Mouse (Mus musculus) layer of hippocampus, adult 8-10 months (tissue): ENCODE results near the gene Lrp11. TPM values are rescaled to one million over a fixed set of nuclear protein-coding genes. Genes with fewer than 3 reads are reported as not detected.

Experiments
- DNase-seq, 2 experiments: peaks; one replicate each; pipeline ENCODE4 v3.0.0; 2022; ENCODE audit warnings: low spot score in 2 of 2
- total RNA-seq, 4 experiments: library from RNA; stranded (reverse); gene quantifications; 2 replicates each; pipeline ENCODE4 v1.2.4; 2022

Gene Lrp11
- total RNA-seq, 4 experiments from 2014 or later = 169 to 193 (median 176) TPM

GRCm38 (mm10) chr10:7622378-7622777 is 32.8 kb downstream of the Lrp11 start:
- no peak for DNase-seq

DNA sequence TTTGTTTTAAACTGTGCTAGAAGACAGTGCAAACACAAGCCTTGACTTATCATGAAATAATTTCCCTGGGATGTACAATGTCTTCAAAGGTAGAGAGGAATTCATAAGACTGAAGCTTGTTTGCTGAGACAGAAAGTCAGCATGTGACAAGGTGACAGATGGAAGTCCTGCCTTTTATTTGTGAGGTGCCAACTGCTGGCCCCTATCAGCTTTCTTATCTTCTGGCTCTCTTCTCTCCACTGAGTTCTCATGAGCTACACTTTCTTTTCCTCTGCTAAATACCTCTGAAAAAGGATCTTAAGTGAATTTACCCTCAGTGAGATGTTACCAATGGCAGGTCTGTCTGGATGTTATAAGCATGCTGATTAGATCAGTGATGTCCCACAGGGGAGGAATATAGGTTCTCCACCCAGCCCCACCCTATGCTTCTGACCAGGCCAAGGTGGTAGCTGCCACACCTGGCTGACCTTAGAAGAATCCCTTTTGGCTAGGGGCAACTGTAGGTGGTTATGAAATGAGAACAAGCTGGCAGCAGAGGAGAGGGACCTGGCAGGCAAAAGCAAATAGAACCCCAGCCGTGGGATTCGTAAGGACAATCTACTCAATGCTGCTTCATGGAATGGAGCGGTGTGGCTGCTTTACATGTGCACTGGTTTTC is 34.4 kb downstream of the Lrp11 start:
- no peak for DNase-seq

DNA sequence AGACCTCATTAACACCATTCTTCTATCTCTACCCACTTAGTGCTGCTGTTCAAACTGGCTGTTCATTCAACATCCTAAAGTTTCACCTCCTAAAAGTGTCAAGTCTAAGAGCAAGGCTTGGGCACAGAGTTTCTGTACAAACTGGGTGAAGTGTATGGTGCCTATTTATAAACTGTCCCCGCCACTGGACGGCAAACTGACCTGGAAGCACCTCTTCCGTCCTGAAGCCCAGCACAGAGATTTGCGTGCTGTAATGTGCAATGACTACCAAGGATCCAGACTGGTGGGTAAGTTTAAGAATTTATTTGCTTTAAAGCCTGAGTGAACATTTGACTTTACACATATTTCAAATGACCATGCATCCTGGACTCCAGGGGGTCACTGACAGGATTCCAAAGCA is 39.5 kb downstream of the Lrp11 start:
- no peak for DNase-seq

DNA sequence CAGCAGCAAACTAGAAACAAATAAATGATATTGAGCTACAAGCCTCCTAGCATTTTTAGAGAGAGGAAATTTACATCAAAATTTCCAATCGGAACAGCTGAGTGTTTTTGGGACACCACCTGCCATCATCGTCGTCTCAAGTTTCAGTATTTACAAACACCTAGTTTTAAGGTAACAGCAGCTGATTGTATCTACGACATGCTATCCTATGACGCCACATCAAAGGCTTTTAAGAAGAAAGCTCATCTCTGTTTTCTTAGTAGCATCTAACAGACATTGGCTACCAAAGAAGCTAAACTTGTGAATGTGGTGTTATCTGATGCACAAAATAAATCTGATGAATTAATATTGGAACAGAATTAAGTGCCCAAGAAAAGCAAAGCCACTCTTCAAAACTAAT is 40.7 kb downstream of the Lrp11 start:
- DNase-seq = no peak

GRCm38 (mm10) chr10:7630951-7631720 is 41.5 kb downstream of the Lrp11 start:
- DNase-seq = no peak

DNA sequence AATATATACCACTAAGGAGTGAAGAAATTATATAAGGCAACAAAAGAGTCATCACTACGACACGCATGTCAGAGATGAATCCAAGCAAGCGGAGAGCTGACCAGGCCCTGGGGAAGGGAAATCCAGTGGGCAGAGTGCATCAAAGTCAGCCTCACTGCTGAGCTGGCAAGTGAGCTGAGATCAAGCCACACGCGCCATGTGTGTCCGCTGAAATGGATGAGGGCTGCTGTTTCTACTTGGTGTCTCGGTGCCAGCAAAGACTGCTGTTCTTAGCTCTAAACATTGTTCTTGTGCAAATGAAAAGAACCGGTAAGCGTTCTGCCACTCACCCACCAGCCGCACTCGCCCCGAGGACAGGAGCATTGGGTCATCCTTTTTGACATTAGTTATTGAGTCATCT is 50.8 kb downstream of the Lrp11 start:
- no peak for DNase-seq

GRCm38 (mm10) chr10:7645911-7646310 is 56.3 kb downstream of the Lrp11 start:
- no peak for DNase-seq

- DNase-seq = no peak
These were observed 59.5 kb downstream of the Lrp11 start for GRCm38 (mm10) chr10:7649059-7649458.

- DNase-seq = no peak
These were observed 61.5 kb downstream of the Lrp11 start for GRCm38 (mm10) chr10:7651057-7651456.

DNA sequence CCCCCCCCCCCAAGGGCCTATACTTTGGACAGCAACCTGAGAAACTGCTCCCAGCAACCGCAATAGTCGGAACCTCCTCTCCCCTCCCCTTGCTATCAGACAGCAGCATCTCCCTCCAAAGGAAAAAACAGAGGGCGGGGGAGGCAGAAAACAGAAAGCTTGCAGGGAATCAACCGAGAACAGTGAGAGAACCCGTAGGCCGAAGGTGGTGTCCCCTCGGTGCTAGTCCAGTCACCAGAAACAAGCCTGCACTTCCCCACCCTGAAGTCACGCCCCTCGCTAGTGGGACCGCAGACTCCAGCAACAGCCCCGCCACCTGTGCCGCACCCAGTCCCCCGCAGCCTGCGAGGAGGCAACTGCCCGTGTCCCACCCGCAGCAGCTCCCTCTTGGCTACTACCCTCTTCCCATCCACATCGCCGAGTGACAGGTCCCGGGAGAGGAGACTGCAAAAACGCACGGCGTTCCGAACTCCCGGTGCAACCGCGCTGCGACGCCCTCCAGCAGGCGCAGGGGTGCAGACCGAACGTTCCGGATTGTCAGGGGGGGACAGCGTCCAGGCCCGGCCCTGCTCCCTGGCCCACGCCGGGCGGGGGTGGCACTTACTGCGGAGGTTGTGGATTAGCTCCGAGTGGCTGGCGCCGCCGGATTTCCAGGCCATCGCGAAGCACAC is 73.0 kb downstream of the Lrp11 start:
- DNase-seq = peak in 1 of 2 experiments; percentile 34

DNA sequence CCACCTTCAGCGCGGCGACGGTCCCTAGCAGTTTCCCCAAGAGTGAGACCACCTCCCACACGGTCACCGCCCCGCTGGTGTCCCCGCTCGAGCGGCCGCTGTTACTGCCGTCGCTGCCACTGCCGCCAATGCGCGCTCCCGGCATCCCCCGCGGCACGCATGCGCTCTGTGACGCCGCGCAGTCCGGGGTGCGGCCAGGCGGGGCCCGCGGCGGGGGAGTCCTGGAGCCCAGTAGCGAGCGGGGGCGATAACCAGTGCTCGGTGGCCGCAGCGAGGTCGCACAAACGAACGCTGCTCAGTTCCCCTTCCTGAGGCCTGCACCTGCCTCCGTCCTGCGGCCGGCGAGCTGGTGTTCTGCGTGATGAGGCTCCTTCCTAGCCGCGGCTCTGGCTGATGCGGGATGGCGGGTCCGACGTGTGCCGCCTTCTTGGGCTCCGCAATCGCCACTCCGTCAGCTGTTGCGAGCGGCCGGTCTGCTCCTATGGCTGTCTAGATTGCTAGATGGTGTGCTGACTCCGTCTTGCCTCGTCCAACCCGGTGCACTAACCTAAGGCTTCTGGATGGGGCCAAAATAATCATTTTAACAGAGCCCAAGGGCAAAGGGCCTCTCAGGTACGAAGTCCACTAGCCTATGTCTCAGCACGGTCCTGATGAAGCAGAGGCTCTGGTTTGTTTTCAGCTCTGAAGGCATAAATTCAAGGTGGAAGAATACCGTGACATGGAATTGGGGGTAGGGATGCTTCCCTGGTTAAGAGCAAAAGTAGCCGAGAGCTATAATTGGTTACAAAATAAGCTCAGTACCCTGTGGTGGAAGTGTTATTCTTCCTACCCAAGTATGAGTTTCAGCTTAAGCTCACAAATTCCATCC is 73.8 kb downstream of the Lrp11 start:
- peak; percentile 79 to 88 for DNase-seq

DNA sequence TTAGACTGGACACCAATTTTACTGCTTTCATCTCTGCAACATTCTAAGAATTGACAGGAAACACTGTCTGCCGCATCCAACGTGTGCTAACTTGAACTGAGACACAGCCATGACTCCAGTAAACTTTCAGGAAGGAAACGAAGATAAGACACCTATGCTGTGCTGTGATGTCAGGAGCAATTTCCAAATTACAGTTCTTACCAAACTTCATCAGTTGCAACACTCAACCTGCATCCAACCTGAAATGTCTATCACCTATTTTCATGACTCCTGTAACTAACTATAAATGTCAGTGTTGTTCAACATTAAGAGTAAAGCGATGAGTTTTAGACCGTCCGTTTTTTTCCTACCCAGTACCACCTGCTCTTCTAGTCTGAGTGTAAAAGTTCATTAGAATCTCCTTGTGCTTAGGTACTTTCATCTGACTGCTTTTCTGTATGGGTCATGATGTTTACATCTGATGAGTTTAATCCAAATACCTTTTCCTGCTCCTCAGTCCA is 74.5 kb downstream of the Lrp11 start:
- no peak for DNase-seq

DNA sequence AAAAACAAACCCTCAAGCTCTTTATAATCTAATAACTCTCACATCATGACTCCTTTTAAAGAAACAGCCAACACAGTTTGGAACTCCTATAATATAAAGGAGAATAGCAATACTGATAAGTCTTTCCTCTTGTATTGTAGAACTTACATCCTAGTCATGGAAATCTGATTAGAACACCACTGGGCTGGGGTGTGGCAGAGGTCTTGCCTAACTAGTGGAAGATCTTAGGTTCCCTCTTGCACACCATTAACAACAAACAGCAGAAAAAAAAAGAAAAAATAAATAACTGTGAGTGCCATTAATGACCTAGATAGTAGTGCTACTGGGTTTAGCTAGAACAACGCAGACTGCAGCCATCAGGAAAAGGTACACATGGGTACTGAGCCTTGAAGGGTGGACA is 75.3 kb downstream of the Lrp11 start:
- no peak for DNase-seq

- DNase-seq = peak; percentile 85 to 89
These were observed 77.8 kb downstream of the Lrp11 start, which contains the start of gene Nup43 for GRCm38 (mm10) chr10:7667342-7667802. Gene Nup43 (plus strand): TSS chr10:7667503.

DNA sequence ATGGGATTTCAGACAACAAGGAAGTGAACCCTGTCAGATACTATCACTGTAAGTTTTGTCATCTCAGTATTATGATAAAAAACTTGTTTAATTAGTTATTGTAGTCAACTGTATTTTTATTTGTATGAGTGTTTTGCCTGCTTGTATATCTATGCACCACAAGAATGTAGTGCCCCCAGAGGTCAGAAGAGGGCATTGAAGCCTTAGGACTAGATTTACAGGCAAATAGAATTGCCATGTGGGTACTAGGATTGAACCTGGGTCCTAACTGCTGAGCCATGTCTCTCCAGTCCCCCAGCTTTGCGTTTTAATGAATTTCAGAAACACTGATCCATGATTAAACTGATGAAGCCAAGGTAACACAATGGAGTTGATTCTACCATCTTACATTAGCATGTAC is 84.1 kb downstream of the Lrp11 start:
- no peak for DNase-seq

Other genes with a start within 250 kb of the Lrp11 start
- gene Ulbp1, start 116.2 kb upstream of the Lrp11 start, total RNA-seq = under 1 TPM in 3 of 4 experiments, not detected in 1; 0.37 to 0.54 (median 0.52) TPM
- gene Nup43, start 77.7 kb downstream of the Lrp11 start, total RNA-seq = 1 to 10 TPM; 5.8 to 9.9 (median 7.7) TPM
- gene Pcmt1, start 91.3 kb downstream of the Lrp11 start, total RNA-seq = 100 to 1,000 TPM; 157 to 165 (median 159) TPM
- gene Lats1, start 91.4 kb downstream of the Lrp11 start, total RNA-seq = 10 to 100 TPM; 32.2 to 37.3 (median 35.2) TPM
- gene Katna1, start 136.2 kb downstream of the Lrp11 start, total RNA-seq = 10 to 100 TPM; 14.6 to 21.1 (median 17.6) TPM
- 10 to 100 TPM; 19.3 to 28.5 (median 23.8) TPM for gene Ginm1, start 203.0 kb downstream of the Lrp11 start, total RNA-seq
- 10 to 100 TPM; 26.9 to 34.1 (median 32.9) TPM for gene Ppil4, start 203.1 kb downstream of the Lrp11 start, total RNA-seq
- gene Zc3h12d, start 242.7 kb downstream of the Lrp11 start, total RNA-seq = under 1 TPM in 3 of 4 experiments, not detected in 1; 0.10 to 0.31 (median 0.16) TPM